Mouse (Mus musculus) adrenal gland, postnatal 0 days (tissue): ENCODE measurements around the gene Dusp1. TPM values are rescaled to one million over a fixed set of nuclear protein-coding genes. Genes with fewer than 3 reads are reported as not detected.

ENCODE experiments used
- microRNA-seq: library from miRNA; unstranded; fragments of <30 nt; microRNA quantifications from one replicate; pipeline ENCODE4, GENCODE M21; 2016; ENCODE audit warnings: borderline replicate concordance; ENCODE audit not compliant: insufficient number of aligned reads
- polyA plus RNA-seq: library from polyadenylated mRNA; unstranded; fragments of >200 nt; fragmentation: Nextera tagmentation; extraction: Ambion mirVana; gene quantifications from 2 replicates; pipeline ENCODE4 v1.2.1, GENCODE M21; 2015

Gene Dusp1
- 35.1 and 42.8 TPM in 2 replicates for polyA plus RNA-seq

GRCm38 (mm10) chr17:26561651-26562181 lies at the start of gene Dusp1:
TSS of gene Dusp1 (minus strand) at chr17:26562128.

GRCm38 (mm10) chr17:26561290-26561640 lies 663 bp downstream of the Dusp1 start, which contains the start of gene Ergic1:
TSS of gene Ergic1 (plus strand) at chr17:26561489.

Small RNA genes lying within 50 kb of the gene (microRNA-seq; reads per million reads assigned to microRNA genes)
- not detected for gene Gm22420

Other genes starting within 250 kb of the Dusp1 start
- gene Neurl1b, start 147.3 kb downstream of the Dusp1 start, polyA plus RNA-seq = 1.5 and 2.0 TPM in 2 replicates
- 62.0 and 67.7 TPM in 2 replicates for gene Ergic1, start 639 bp downstream of the Dusp1 start, polyA plus RNA-seq
- gene Atp6v0e, start 101.1 kb upstream of the Dusp1 start, polyA plus RNA-seq = 618 and 896 TPM in 2 replicates
- 16.9 and 24.5 TPM in 2 replicates for gene Crebrf, start 153.5 kb upstream of the Dusp1 start, polyA plus RNA-seq
- 28.5 and 29.8 TPM in 2 replicates for gene Bnip1, start 218.9 kb upstream of the Dusp1 start, polyA plus RNA-seq